Mouse (Mus musculus) gastrocnemius, adult 18-20 months (tissue): ENCODE data around the gene Nelfa. TPM values are rescaled to one million over a fixed set of nuclear protein-coding genes. Genes with fewer than 3 reads are reported as not detected.
"Not testable (repeated sequence)": the region's sequence is repeated elsewhere in the genome, so short reads cannot be mapped to it uniquely, and the experiment has no call there.

Source experiments
- DNase-seq: peaks from one replicate; pipeline ENCODE4 v3.0.0; 2021; ENCODE audit warnings: low spot score
- total RNA-seq, 2 experiments: library from RNA; stranded (reverse); gene quantifications; 2 replicates each; pipeline ENCODE4 v1.2.3; 2021

The Nelfa gene
- total RNA-seq, 2 experiments from 2014 or later, result 6.7 to 7.1 TPM

DNA sequence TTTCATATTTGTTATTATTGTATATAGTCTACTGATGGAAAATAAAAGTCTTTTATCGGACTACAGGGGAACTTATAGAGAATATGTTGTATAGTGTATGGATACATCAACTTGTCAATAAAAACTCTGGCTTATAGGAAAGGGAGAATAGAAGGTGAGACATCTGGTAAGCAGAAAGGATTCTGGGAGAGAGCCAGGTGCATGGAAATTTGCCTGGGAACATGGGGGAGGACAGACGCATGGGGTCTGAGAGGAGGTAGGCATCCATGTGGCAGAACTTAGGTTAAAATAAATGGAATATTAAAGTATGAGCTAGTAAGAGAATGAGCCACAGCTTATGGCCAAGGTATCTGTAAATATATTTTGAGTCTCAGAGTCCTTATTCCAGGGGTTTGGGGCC is 16.2 kb downstream of the Nelfa start:
- DNase-seq, result no peak

DNA sequence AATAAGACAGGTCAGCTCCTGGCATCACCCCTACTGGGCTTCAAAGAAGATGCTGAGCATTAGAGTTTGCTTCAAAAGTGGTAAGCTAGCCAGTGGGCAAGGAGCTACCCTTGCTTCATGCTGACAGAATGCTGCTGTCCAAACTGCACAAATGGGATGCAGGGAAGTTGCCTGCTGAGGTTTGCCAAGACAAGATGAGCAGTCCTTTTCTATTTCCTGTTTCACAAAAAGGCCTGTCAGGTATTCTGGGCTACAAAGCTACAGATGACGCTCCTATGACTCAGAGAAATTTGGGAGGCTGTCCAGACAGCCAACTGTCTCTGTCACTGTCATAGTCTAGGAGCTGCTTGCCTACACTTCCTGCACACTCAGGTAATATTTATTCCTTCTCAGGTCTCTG is 16.7 kb downstream of the Nelfa start:
- DNase-seq, result no peak

DNA sequence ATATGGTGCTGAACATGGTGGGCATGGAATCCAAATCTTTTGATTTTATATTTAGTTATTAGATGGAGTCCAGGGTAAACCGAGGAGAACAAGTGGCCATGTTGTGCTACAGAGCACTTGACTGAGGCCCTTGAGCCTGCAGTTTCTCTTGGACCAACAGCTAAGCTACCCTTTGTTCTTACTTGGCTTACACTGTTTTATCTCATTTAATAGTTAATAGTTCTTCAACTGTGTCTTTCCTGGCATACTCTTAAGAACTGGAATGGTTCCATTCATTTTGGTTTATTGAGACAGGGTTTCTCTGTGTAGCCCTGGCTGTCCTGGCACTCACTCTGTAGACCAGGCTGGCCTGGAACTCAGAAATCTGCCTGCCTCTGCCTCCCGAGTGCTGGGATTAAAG is 19.6 kb downstream of the Nelfa start:
- not testable (repeated sequence) for DNase-seq

DNA sequence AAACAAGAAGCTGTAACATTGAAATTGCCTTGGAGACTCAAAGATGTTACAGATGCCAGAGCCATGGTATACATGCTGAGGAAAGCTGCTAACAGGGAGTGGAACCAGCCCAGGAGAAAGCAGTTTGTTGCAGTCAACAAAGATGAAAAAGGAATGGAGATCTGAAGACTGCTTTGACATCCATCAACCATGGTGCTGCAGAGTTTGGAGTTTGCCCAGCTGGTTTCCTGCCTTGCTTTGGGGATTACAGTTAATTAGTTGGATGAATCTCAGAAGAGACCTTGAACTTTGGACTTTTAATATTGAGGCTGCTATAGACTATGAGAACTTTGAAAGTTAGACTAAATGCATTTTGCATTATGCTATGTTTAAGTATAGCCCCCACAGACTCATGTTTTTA is 21.2 kb downstream of the Nelfa start:
- DNase-seq, result not testable (repeated sequence)

DNA sequence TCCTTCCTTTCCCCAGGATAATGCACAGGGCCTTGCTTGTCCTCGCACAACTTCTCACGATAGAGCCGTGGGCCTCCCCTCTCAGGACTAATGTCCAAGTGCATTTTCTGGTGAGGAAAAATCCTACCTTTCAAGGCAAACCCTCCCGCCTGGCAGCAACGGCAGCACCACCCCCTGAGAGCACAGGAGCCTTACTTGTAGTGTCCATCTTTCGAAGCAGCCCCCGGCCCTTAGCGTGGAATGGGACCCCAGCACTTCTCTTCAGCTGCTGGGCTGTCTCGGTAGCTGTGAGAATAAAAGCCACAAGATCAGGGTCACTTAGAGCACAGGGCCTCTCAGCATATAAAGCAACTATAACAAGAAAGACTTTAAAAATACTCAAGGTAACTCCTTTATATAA is 33.0 kb downstream of the Nelfa start:
- no peak for DNase-seq

DNA sequence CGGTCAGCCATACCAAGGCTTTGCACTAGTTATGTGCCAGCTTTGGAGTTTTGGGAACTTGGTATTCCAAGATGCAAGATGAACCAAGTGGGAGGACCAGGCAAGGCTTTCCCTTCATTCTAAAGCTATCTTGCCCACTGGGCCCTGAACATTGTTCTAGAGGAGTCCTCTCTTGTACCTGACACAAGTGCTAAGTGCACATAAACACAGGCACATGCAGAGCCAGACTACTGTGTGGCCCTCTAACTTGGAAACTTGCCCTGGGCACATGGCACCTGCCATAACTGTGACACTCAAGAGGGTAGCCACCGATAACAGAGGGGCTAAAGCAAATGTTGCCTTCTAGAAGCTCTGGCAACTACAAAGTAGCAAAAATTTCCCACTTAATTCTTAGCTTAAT is 33.5 kb downstream of the Nelfa start:
- no peak for DNase-seq

DNA sequence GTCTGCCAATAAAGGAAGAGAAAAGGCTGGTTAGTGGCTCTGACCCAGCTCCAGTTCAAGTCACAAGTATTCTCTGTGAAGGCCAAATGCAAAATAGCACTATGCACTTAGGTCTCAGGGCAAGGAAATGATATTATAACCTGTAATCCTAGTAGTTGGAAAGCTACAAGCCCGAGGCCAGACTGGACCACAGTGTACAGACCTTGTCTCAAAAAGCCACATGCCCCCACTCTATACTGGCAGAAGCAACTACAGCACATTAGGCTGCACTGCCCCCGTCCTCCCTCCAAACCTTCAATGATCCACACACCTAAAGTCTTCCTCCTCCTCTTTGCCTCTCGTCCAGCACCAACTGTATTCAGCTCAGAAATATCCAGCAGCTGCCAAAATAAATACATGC is 34.9 kb downstream of the Nelfa start:
- DNase-seq, result no peak

DNA sequence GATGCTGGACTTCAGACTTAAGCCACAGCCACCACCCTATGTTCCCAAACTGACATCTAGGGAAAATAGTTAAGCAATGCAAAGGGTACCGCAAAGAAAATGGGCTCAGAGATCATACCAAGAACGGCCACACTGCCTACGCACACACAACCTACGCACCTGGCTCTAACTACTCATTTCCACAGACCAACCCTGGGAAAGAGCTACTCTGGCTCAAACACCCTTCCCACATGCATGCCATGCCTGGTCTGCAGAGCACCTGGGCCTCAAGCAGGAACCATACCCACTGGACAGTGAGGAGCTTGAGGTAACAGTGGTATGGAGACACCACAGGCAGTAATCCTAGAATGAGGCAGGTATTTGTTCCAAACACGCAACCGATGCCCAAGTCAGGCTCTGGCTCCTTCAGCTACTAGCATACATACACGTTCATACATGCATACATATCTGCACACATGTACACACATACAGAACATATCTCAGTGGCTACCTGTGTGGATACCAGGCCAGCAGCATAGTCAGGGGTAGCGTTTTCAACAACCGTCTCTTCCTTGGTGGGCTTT is 35.4 kb downstream of the Nelfa start:
- no peak for DNase-seq

DNA sequence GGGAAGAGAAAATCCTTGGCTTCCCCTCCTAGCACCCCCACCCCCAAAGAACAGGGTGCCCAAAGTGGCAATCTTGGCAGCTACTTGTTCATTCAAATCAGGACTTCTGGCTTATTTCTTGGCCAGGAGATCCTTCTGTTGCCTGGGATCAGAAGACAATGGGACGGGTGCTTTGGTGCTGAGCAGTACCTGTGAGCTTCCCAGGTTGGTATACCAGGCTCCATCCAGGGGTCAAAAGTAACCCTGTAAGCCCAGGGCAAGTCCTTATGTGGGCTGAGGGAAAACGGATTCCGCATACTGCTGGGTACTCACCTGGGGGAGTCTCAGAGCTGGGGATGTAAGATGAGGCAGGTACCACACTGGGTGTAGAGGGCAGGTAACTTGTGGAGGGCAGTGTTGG is 36.1 kb downstream of the Nelfa start:
- DNase-seq, result no peak

DNA sequence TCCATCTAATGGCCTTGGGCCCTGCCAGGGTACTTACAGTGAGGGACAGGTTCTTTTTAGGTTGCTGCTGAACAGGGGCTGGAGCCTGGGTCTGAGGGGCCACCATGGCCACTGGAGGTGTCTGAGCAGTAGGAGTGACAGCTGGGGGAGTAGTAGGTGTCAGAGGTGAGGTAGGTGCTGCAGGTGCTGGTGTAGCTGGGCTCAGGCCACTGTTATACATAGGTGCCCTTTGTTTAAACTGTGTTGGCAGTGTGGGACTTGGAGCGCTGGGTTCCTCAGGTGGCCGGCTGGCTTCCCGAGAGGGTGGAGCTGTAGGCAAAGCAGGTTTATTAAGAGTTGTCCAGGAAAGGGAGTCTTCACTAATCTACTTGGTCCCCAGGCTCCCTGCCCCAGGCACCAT is 37.0 kb downstream of the Nelfa start:
- no peak for DNase-seq

DNA sequence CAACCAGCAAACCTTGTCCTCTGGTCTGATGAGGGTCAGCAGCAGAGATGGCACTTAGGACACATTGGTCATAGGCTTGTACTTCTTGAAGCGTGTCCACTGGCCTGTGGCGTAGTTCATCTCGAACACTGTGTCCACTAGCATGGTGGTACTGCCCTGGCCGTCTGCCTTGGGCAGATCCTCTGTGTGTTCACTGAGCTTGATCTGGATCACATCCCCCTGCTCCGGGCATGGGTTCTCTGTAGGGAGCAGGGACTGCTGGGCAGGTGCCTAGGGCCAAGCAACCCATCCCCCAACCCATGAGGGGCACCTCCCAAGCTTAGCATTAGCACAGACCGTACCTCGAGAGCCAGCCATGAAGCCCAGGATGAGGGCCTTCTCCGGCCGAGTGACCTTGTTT is 37.5 kb downstream of the Nelfa start:
- DNase-seq, result no peak

DNA sequence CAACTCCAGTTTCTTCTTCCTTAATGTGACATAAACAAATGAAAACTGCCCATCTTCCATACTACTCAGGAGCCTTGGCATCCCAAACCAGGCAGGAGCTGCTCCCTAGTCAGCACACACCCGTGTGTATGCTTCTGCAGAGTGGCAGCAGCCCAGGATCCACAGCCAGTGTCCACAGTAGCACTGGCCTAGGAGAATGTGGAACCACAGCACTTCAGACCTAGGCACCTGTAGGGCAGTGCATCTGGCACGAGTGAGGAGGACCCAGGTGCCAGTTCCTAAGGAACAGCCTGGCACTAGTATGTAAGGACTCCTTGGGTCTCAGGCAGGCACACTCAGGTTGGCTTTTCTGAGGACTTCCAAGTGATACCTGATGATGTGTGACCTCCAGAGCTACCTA is 39.1 kb downstream of the Nelfa start:
- DNase-seq, result no peak

DNA sequence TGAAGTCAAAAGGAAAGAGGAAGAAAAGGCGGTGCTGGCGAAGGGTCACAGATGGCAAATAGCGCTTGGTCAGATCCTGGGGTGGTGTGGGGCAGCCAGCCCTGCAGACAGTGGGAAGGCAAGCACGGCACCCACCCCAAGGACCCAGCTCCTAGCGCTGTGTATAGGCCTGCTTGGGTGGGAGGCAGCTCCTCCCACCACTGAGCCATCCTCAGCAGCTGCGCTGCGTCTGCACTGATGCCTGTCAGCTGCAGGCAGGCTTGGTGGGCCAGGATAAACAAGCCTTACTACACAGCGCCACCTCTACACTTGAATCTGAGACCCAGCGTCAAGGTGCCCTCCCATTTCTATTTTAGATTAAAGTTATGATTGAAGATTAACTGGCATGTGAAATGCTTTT is 41.1 kb downstream of the Nelfa start:
- DNase-seq, result no peak

DNA sequence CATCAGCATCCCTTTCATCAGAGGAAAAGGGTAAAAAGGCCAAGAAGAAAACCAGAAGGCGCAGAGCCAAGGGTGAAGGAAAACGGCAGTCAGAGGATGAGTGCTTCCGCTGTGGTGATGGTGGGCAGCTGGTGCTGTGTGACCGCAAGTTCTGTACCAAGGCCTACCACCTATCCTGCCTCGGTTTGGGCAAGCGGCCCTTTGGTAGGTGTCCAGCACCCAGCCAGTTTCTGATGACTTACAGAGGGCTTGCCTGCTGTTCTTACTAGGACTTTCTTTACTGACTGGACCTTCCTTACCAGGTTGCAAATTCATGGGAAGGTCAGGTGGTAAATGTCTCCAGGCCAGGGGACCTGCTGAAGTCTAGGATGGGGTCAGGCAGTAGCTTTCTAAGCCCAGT is 42.8 kb downstream of the Nelfa start:
- no peak for DNase-seq

DNA sequence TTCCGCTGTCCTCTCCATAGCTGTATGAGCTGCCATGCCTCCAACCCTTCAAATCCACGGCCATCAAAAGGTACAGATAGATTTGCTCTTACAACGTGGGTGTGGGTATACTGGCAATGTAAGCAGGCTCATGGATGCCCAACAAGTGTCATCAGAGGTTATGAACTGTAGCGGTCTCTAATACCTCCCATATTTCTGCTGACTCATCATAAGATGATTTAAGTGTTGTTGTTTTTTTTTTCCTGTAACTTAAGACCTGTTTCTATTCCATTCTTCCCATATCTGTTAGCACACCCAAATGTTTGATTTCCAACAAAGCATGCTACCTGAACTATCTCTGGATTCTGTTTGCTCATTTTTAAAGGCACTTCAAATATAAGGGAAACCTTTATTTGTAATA is 55.1 kb downstream of the Nelfa start:
- no peak for DNase-seq

DNA sequence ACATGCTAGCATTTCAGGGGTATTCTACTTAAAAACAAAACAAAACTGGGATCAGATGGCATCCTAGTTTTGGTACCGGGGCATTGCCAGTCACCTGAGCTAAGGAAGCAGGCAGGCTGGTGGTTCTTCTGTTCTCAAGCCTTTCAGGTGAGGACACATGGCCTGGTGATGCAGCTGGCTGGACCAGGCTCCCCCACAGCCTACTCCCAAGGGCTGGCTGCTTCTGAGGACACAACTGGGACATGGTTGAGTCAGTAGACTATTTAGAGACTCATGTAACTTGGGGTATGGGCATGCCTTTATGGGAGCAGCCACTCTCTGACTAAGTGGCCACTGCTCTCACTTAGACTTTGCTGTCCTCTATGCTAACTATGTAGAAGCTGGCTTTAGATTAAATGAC is 60.7 kb downstream of the Nelfa start:
- DNase-seq, result no peak

DNA sequence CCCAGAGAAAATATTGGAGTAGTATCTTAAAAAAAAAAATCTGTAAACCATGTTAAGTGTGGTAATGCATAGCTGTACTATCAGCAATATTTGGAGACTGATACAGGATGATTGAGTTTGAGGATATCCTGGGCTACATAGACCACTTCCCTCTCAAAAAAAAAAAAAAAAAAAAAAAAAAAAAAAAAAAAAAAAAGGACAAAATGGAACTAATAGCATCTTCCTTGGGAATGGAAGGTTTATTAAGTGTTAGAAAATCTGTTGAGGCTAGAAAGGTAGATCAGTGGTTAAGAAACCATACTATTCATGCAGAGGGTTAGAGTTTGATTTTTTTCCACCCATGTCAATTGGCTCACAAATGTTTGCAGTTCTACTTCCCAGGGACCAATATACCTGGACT is 78.5 kb downstream of the Nelfa start:
- no peak for DNase-seq

DNA sequence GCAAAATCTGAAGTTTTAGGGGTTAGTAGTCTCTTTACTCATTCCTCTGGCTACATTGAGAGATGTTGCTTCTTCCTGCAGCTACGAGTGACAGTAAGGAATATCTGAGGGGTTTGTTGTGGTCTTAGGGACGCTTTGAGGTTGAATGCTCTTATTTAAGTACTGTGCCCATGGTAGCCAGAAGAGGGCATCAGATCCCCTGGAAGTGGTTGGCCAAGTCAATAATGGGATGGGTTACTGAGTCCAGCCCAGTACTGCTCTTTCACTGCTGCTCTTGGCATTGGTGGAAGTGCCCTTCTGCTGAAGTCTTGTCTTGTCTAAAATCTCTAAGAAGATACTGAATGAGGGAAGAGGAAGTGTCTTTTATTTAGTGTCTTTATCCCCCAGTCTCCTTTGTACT is 82.2 kb downstream of the Nelfa start:
- no peak for DNase-seq

DNA sequence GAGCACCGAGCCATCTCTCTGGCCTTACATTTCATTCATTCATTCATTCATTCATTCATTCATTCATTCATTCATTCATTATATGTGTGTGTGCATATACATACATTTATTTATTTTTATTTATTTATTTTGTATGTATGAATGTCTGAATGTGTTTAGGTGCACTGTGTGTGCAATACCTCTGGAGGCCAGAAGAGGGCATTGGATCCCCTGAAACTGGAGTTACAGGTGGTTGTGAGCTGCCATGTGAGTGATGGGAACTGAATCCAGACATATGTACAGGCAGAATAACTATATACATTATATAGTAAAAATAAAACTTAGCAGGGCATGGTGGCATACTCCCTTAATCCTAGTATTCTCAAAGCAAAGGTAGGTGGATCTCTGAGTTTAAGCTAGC is 83.1 kb downstream of the Nelfa start:
- no peak for DNase-seq

DNA sequence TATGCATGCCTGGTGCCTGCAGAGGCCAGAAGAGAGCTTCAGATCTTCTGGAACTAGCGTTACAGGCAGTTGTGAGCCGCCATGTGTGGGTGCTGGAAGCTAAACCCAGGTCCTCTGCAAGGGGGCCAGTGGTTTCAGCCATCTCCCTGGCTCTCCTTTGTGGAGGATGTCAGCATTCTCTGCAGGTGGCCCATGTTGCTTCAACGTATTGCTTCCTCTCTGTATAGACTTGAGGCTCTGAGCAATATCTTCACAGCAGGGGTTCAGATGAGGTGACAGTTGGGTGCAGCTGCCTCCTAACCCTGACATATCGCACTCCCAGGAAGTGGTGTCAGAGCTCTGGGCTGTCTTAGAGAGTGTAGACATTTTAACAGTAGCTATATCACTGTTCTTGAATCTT is 84.7 kb downstream of the Nelfa start:
- DNase-seq, result no peak
